Mouse (Mus musculus): ENCODE measurements around the gene Trim41.
"Not testable (repeated sequence)": the region's sequence is repeated elsewhere in the genome, so short reads cannot be mapped to it uniquely, and the experiment has no call there.

Gene Trim41

DNA sequence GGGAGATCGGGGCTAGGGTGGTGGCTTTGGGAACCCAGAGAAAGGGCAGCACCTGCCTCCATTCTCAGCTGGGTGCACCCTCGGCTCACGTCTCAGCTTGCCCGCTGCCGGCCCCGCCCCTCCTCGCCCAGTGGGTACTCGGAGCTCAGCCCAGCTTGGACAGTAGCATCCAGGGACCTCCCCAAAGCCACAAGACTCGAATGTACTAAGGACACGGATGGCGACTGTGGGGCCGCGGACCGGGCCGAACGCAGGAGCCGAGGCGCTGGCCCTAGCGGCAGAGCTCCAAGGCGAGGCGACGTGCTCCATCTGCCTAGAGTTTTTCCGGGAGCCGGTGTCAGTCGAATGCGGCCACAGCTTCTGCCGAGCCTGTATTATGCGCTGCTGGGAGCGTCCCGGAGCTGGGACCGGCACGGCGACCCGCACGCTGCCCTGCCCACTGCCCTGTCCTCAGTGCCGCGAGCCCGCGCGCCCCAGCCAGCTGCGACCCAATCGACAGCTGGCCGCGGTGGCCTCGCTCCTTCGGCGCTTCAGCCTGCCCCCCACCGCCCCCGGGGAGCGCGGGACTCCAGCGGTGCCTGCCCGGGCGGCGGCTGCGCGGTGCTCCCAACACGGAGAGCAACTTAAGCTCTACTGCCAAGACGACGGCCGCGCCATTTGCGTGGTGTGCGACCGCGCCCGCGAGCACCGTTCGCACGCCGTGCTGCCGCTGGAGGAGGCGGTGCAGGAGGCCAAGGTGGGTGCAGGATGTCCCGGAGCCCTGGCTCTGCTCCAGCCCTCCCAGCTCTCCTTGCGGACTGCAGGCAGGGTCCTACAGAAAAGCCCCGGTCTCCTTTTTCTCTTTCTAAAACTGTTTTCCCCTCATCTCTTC lies 20.4 kb upstream of the Trim41 start:
- peak in 1 of 2 experiments; percentile 85 for DNase-seq

DNA sequence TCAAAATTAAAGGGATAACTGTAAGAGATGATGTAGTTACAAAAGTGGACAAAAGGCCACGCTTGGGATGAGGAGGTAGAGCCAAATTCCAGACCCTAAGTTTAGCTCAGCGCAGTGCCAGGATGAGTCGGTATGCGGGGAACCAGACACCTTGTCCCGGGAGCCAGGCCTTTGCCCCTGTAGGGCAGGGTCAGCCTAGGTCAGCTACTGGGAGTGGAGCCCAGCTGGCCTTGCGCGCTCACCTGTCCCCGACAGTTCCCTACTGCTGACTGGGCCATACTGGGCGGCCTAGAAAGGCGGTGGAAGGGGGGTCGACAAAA lies 19.8 kb upstream of the Trim41 start:
- DNase-seq: peak; percentile 83 to 84

DNA sequence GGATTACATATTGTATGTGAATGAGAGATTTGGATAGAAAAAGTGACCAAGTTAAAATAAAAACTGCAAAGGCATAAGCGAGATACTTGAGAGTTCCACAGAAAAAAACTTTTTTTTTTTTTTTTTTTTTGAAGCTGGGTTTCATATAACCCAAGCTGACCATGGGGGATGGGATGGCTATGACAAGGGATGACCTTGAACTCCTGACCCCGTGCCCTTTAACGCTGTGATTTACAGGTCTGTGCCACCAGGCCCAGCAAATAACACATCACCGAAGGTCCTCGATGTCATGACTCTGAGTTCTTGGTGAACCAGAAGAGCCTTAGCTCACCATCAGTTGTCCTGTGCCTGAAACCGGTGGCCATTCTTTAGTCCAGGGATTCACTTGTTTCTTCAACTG lies 18.8 kb upstream of the Trim41 start:
- DNase-seq: no peak

DNA sequence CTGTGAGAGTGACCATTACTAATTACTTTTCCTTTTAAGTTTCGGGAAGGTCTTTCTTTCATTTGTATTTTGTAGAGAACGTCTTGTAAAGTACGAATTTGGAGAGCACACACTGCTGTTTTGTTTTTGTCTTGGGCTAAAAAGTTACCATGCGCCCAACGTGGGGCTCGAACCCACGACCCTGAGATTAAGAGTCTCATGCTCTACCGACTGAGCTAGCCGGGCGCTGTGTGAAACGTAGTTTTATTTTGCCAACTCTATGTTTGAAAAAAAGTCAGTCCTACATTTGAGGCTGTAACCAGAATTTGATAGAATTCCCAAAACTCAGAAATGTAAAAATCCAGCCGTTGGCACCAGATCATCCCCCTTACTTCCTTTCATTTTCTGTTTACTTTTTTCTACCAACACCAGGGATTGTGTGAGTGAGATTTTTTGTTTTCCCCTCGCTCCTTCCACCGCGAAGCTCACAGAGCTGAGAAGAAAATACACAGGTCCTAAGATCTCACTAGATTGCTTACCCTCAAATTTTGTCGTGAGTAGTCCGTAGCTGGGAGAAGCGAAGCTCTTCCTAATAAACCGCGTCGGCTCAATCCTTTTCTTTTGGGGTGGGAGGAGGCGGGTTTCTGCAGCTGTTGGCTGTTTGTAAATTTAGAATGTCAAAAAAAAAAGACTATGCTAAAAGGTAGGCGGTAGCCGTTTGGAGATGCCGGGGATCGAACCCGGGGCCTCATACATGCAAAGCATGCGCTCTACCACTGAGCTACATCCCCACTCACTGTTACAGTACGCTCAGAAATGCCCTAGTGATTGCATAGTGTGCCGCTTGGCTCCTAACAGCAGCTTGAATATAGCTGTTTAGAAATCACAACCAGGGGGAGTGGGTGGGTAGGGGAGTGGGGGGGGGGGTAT lies 16.8 kb upstream of the Trim41 start:
- peak; percentile 88 to 94 for DNase-seq

DNA sequence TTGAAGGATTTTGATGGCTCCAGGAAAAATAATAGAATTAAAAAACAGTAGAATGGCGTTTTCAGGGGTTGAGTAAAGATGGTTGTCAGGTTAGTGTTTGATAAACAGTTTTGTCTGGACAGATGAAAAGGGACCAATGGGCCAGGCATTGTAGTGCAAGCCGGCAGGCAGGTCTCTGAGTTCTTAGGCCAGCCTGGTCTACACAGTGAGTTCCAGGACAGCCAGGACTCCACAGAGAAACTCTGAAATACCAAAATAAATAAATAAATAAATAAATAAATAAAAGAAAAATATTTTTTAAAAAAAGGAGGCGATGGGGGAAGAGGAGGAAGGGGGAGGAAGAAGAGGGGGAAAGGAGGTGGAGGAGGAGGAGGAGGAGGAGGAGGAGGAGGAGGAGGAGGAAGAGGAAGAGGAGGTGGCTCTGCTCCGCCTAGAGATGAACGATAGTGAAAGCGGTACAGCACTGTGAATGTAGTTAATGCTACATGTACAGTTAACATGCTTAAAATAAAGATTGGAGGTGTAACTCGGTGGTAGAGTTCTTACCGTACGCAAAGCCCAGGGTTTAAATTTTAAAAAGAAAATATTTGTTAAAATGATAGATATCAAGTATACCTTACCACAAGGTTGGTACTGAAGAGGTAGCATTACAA lies 16.1 kb upstream of the Trim41 start:
- no peak for DNase-seq

DNA sequence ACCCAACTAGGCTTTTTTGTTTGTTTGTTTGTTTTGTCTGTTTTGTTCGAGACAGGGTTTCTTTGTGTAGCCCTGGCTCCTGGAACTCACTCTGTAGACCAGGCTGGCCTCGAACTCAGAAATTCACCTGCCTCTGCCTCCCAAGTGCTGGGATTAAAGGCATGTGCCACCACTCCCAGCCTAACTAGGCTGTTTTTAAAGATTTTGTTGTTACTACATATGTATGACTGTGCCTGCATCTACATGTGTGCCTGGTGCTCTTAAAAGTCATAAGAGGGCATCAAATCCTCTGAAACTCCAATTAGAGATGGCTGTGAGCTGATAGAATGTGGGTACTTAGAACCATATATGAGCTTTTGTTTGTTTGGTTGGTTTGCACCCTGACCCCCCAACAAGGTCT lies 14.1 kb upstream of the Trim41 start:
- no peak for DNase-seq

DNA sequence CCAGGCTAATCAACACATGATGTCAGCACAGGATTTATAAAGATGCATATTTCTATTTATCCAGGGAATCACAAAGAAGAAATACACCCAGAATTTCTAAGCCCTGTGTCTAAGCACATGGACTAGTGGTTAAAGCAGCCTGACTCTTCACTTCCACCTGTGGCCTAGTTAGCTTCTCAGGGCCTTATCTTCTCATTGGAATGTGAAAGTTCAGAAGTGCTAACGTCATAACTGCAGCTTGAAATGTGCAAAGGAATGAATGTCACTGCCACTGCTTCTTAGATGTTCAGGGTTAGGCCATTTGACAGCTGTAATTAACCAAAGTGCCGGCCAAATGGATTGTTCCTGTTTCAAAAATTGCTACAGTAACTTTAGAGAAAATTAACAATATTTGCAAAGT lies 13.1 kb upstream of the Trim41 start:
- DNase-seq: no peak

DNA sequence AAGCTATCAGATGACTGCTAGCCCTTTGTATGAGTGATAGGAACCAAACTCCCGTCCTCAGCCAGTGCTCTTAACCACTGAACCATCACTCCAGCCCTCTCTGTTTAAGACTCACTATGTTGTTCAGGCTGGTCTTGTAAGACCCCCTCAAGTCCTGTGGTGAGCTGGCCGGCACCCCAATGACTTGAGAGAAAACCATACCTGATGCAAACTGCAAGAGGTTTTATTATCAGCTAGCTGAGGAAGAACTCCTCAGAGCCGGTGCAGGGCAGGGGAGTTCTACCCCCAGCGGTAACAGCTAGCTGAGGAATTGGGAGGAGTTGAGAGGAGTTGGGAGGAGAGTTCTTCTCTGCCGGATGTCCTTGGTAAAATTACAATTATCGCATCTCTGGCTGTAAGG lies 10.8 kb upstream of the Trim41 start:
- no peak for DNase-seq

DNA sequence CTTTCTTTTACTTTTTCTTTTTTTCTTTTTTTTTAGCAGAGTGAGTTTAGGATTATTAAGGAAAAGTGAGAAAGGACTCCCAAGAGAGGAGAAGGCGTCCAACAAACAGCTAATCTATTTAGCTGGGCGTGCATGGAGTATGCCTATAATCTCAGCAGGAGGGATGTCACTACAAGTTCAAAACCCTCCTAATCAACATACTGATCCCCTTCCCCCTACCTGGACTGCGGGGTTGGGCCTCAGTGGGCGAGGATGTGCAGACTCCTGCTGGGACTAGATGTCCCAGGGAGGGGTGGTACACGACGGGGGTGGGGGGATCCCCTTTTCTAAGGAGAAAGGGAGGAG lies 9.6 kb upstream of the Trim41 start:
- no peak for DNase-seq

DNA sequence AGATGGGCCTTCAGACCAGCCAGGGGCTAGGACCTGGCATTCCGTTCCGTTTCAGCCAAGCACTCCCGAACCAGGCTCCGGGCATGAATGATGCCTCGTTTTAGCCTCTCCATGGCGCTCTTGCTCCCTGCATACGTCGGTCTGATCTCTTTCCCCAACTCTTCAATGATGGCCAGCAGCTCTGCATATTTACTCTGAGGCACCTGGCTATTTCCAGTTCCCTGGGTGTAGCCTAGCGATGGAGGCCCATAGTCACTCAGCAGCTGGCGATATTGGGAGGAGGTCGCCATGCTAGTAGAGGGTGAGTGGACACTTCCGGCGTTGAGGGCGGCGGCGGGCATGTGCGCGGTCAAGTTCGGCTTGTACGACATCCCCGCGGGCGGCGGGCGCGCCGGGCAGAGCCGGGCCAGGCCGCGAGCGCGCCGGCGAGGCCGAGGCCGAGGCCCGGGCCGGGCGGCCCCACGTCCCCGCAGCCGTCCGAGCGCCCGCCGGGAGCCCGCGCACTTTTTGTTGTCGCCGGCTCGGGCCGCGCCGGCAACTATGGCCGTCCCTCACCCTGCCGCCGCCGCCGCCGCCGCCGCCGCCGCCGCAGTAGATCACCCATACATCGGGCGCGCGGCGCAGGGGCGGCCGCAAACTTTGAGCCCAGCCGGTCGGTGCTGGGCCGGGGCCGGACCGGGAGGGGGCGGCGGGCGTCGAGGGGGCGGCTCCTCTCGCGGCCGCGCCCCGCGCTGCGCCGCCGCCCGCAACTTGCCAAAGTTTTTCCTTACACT lies 9.0 kb upstream of the Trim41 start, which contains the start of the genes Trim7 and Gm12184:
Trim7 (plus strand) TSS at position 162 of the 773 bp plus-strand sequence.
Gm12184 (minus strand) TSS at position 677 of the 773 bp plus-strand sequence.
- not testable (repeated sequence) for DNase-seq

DNA sequence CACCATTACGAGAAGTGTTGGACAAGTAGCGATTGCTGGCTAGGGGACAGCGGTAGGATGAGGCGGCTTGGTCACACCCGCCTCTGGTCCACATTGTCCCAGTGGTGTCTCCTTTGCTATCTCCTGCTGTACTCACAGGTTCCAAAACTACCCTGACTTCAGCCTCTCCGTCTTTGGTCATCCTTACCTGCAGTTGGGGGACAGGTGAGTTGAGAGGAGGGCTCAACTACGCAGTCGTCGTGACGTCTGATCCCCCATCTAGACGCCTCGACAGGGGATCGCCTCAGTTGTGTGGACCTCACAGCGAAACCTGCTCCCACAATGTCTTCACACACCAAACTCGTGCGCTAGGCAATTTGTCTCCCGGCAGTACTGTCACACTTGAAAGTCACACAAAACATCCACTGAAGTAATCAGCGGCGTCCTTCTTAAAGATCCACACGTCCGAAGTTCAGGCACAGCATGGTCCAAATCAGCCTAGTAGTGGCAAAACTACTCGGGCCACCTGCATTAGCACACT lies 7.2 kb upstream of the Trim41 start:
- no peak for DNase-seq

DNA sequence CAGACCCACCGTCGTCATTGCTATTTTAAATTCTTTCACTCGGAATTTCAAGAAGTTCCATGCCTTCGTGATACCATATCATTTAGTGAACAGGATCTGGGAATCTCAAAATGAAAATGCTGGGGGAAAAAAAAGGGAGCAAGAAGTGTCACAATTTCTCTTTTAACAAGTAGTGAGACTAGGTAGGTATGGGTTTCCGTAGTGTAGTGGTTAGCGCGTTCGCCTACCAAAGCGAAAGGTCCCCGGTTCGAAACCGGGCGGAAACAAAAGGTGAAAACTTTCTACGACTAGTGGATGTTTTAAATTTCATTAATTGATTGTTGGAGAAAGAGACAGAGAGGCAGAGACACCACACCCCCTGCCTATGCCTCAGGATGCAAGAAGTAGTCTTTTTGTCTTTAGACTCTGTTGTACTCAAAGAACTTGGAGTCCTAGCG lies 6.4 kb upstream of the Trim41 start:
- DNase-seq: peak in 1 of 2 experiments; percentile 60

DNA sequence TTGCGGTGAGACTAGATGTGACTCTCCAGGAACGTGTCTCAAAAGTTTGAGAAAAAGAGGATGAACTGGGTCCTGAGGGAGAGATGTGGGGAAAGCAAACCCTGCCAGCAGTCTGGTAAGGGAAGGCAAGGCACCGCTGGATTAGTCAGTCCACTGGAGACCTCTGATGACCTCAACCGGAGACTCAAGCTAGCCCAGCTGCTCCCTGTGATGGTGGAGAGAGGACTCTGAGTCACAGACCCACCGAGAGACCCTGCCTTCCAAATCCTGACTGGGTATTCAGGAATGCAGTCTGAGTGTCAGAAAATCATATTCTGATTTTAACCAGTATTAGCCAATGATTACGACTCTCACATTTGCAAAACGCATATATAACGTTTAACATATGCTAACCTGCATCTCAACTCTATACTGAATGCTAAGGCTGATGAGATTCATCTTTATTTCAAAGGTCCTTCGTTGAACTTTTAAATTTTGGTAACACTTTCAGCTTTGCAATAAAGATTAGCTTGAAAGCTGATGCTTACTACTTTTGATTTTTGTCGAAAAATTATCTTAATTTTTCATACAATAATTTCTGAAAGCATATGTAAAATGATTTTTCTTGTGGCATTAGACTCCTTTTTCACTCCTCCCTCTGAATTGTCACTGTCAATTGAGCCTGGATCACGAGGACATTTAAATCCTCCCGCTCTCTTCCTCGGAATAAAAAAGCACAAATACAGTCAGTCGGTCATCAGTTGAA lies 5.8 kb upstream of the Trim41 start:
- no peak for DNase-seq

DNA sequence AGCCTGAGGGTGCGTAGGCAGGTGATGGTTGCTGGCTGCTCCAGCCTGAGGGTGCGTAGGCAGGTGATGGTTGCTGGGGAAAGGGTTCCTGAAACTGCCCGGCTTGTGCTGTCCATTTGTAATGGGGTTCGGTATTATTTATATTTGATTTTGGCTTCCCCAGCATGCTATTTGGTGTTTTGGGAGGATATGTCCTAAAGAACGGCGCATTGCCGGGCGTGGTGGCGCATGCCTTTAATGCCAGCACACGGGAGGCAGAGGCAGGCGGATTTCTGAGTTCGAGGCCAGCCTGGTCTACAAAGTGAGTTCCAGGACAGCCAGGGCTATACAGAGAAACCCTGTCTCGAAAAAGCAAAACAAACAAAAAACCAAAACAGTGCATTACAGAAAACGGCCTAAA lies 4.1 kb upstream of the Trim41 start:
- DNase-seq: not testable (repeated sequence)

DNA sequence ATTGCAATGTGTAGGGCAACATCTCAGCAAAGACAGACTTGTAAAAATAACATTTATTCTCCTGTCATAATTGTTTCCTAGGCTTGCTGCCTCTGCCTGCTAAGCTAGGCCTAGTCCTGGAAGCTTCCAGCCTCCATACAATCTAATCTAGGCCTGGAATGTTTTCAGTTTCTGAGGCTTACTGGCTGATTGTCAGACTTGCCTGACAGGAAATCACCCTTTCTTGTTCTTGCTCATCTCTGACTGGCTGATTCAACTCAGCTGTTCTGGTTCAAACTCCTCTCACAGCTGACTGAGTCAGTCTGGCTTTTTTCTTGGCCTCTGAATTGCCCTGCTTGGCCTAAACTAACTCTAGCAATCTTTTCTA lies 3.1 kb upstream of the Trim41 start:
- no peak for DNase-seq

DNA sequence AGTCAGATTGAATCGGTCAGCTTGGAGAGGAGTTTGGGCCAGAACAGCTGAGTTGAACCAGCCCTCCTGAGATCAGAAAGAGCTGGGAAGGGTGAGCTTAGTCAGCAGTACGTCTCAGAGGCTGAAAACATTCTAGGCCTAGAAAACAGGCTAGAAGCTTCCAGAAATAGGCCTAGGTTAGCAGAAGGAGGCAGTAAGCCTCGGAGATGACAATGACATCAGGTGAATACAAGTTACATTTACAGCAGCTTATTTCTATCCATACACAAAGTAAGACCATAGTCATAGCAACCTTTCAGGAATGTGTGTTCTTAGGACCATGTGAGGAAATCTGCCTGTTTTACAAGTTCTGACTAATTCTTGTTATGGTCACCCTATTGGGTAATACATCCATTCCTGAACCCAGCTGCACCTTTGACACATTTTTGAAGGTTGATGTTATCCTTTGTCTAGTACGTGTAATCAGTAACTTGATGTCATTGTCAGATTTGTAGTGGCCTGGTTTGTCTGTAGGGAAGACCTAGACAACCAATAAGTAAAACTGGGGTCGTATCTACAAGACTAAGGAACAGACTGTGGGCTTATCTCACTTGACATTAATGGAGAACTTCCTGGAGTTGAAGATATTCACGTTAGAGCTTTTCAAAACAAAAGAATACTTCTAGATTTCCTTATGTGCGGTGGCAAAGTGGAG lies 2.6 kb upstream of the Trim41 start:
- DNase-seq: no peak

DNA sequence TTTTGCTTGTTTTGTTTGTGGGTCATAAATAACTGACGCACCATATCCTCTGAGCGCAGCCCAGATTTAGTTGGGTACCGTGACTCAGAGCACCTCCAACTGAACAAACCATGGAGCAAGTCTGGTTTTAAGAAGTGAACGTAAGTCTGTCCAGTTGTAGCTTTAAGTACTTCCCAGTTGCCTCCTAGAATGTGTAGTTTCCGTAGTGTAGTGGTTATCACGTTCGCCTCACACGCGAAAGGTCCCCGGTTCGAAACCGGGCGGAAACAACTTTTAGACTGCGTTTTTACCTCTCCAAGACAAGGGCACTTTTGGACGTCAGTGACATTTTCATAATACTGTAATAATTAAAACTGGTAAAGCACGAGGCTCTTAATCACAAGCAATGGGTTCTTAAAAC lies 1.2 kb upstream of the Trim41 start:
- peak; percentile 86 to 90 for DNase-seq

DNA sequence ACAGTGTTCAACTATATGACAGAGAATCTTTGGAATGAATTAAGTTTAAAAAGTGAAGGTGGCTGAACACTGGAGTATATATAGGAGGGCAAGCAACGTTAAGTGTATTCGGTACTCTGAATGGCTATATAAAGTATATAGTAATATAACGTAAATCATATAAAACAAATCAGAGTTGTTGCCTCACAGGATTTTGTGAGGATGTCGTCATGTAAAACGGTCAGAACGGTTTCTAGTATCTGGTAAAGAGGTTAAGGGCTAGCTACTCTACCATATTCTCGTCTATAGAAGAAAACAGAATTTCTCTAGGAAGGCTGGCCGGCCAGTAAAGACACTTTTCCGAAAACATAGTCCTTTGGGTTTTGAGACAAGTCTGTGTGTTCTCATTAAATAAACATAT lies 641 bp upstream of the Trim41 start:
- DNase-seq: no peak

DNA sequence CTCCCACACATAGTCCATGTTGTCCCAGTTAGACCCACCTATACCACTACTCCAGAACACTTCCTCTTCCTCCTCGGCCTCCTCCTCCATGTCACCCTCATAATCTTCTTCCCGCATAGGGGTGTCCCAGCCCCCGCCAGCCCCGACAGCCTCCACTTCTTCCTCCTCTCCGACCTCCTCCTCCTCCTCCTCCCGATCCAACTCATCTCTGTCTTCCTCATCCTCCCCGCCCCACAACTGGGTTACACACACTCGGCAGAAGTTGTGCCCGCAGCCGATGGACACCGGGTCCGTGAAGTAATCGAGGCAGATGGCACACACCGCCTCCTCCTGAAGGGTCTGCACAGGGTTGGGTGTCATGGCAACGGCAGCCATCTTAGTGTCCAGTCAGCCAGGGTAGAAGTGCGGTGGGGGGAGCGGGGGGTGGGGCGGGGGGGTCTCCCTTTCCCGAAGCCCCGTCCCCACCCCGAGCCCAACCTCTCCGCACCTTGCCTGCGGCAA lies 822 bp downstream of the Trim41 start:
- DNase-seq: peak in 1 of 2 experiments; percentile 51

DNA sequence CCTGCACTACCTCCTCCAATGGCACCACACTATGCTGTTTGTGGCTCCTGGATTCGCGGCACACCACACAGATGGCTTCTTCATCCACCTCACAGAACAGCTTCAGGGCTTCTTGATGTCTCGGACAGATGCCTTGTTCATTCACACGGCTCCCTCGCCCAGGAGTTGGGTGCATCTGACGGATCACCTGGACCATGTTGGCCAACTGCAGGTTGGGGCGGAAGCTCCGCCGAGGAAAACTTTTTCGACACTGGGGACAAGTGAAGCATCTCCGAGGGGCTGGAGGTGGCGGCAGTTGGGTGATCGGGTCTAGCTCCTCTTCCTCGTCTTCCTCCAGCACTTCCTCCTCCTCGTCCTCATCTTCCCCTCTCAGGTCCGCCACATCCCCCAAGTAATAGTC lies 1.3 kb downstream of the Trim41 start:
- DNase-seq: no peak

DNA sequence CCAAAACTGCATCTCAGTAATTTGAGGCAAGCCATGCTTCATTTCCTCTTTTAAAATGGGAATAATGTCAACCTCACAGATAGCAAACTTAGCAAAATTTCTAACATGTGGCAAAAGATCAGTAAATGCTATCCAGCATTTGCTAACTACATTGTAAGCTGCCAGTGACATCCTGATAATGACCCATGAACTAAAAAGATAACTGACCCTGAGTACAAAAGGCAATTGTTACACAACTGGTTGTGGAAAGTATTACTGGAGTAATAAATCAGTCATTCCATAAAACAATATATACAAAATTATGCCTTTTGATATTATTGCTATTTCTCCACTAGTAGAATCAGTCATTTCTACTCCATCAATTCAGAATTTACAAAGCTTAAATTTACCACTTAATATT lies 3.4 kb downstream of the Trim41 start:
- DNase-seq: no peak
